Mouse (Mus musculus): Measurements from ENCODE around the gene Krtap12-1. TPM values are rescaled to one million over a fixed set of nuclear protein-coding genes. Genes with fewer than 3 reads are reported as not detected.
"Not testable (repeated sequence)": the region's sequence is repeated elsewhere in the genome, so short reads cannot be mapped to it uniquely, and the experiment has no call there.

Krtap12-1 gene
- polyA plus RNA-seq, 1 experiment from 2014 or later: not detected

DNA sequence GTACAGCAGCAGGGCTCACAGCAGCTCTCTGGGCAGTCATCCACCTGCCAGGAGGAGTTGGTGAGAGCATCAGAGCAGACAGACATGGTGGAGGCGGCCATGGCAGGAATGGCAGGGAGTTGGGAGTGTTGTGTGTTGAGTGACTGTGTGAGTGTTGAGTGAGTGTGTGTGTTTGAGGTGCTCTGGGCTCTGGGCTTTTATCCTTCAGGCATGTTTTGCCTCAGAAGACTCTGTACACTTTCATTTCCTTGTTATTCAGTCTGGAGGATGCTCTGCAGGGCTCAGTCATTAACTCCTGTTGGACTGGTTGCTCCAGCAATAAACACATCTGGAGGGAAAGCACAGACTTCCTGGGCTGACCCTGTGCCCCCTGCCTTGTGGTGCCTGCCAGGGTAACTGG lies 39.2 kb downstream of the Krtap12-1 start, which contains the start of gene Gm3233:
Gene Gm3233 (minus strand): TSS at position 101 of the 400 bp plus-strand sequence.
- WGBS: no CpG with 5 or more reads among the region's 1 CpGs
- not testable (repeated sequence) for H3K4me3 ChIP-seq (ENCODE audit: low read depth, low read length); H3K4me2 ChIP-seq (ENCODE audit: low read depth, low read length)

DNA sequence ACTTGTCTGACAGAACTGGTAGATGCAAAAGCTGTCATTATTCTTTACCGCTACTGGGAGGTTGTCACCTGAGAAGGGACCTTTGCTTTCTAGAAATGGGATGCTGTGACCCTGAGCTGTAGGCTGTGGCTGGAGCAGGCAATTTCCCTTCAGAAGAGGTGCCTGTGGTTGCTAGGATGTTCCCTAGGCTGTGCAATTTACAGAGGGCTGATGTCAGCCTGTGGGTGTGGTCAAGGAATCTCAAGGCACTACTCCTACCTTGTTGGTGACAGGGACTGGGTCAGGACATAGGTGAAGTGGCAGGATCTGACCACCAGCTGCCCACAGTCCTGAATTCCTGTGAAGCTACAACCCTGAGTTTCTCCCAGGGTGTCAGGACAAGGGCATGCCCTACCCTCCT lies 49.3 kb downstream of the Krtap12-1 start:
- ATAC-seq (ENCODE audit: low read depth): no peak
- Histone ChIP-seq H3K27ac (ENCODE audit: low read depth, low read length) (no peak overlapping the region), H3K4me3 (ENCODE audit: low read depth, low read length) (no peak overlapping the region), H3K4me1 (ENCODE audit: control insufficient read depth, insufficient read depth, low read length) (no peaks in the 10 kb centered on the region), H3K27me3 (ENCODE audit: control insufficient read depth, insufficient read depth, low read length) (no peaks in the 10 kb centered on the region), H3K4me2 (ENCODE audit: low read depth, low read length) (no peak overlapping the region), H3K36me3 (ENCODE audit: control insufficient read depth, insufficient read depth, low read length) (no peaks in the 10 kb centered on the region), H3K9me3 (ENCODE audit: control insufficient read depth, low read length) (no peaks in the 10 kb centered on the region), H3K9ac (replicated peaks; ENCODE audit: low read depth, low read length) (no peak overlapping the region)
- 85% methylated on average over 1 of the region's 1 CpGs for WGBS

More for the DNA sequence above, 39.2 kb downstream of the Krtap12-1 start, which contains the start of gene Gm3233:
- H3K9me3 ChIP-seq (ENCODE audit: control insufficient read depth, low read length); H3K27ac ChIP-seq (ENCODE audit: low read depth, low read length); ATAC-seq (ENCODE audit: low read depth); H3K27me3 ChIP-seq (ENCODE audit: control insufficient read depth, insufficient read depth, low read length); H3K9ac ChIP-seq (replicated peaks; ENCODE audit: low read depth, low read length); H3K4me1 ChIP-seq (ENCODE audit: control insufficient read depth, insufficient read depth, low read length); H3K36me3 ChIP-seq (ENCODE audit: control insufficient read depth, insufficient read depth, low read length): not testable (repeated sequence)

Other genes starting within 250 kb of the Krtap12-1 start
- gene Fam207a, start 204.8 kb upstream of the Krtap12-1 start, polyA plus RNA-seq (2014; fragmentation: Nextera tagmentation; extraction: Ambion mirVana): 39.8 and 46.5 TPM in 2 replicates
- gene Itgb2, start 190.3 kb upstream of the Krtap12-1 start, polyA plus RNA-seq (2014; fragmentation: Nextera tagmentation; extraction: Ambion mirVana): 0.44 and 1.2 TPM in 2 replicates
- gene Pttg1ip, start 138.9 kb upstream of the Krtap12-1 start, polyA plus RNA-seq (2014; fragmentation: Nextera tagmentation; extraction: Ambion mirVana): 64.2 and 82.6 TPM in 2 replicates
- gene Sumo3, start 114.5 kb upstream of the Krtap12-1 start, polyA plus RNA-seq (2014; fragmentation: Nextera tagmentation; extraction: Ambion mirVana): 214 and 240 TPM in 2 replicates
- gene Gm49325, start 114.4 kb upstream of the Krtap12-1 start, polyA plus RNA-seq (2014; fragmentation: Nextera tagmentation; extraction: Ambion mirVana): 2.7 TPM in 1 of 2 replicates, not detected in the other
- 44.0 and 57.3 TPM in 2 replicates for gene Ube2g2, start 98.3 kb upstream of the Krtap12-1 start, polyA plus RNA-seq (2014; fragmentation: Nextera tagmentation; extraction: Ambion mirVana)
- 1.4 and 1.5 TPM in 2 replicates for gene Tspear, start 34.0 kb upstream of the Krtap12-1 start, polyA plus RNA-seq (2014; fragmentation: Nextera tagmentation; extraction: Ambion mirVana)
- gene Gm19402, start 29.8 kb upstream of the Krtap12-1 start, polyA plus RNA-seq (2014; fragmentation: Nextera tagmentation; extraction: Ambion mirVana): not detected in 2 replicates
- not detected in 2 replicates for gene Gm9508, start 23.4 kb upstream of the Krtap12-1 start, polyA plus RNA-seq (2014; fragmentation: Nextera tagmentation; extraction: Ambion mirVana)
- not detected in 2 replicates for gene Gm10272, start 14.0 kb upstream of the Krtap12-1 start, polyA plus RNA-seq (2014; fragmentation: Nextera tagmentation; extraction: Ambion mirVana)
- gene Gm10024, start 9.1 kb upstream of the Krtap12-1 start, polyA plus RNA-seq (2014; fragmentation: Nextera tagmentation; extraction: Ambion mirVana): not detected in 2 replicates
- gene Gm10142, start 4.8 kb upstream of the Krtap12-1 start, polyA plus RNA-seq (2014; fragmentation: Nextera tagmentation; extraction: Ambion mirVana): not detected in 2 replicates
- not detected in 2 replicates for gene Gm10100, start 5.9 kb downstream of the Krtap12-1 start, polyA plus RNA-seq (2014; fragmentation: Nextera tagmentation; extraction: Ambion mirVana)
- gene Gm18596, start 22.0 kb downstream of the Krtap12-1 start, polyA plus RNA-seq (2014; fragmentation: Nextera tagmentation; extraction: Ambion mirVana): not detected in 2 replicates
- not detected in 2 replicates for gene Gm9736, start 30.8 kb downstream of the Krtap12-1 start, polyA plus RNA-seq (2014; fragmentation: Nextera tagmentation; extraction: Ambion mirVana)
- not detected in 2 replicates for gene Gm3233, start 39.1 kb downstream of the Krtap12-1 start, polyA plus RNA-seq (2014; fragmentation: Nextera tagmentation; extraction: Ambion mirVana)
- gene Gm3238, start 50.7 kb downstream of the Krtap12-1 start, polyA plus RNA-seq (2014; fragmentation: Nextera tagmentation; extraction: Ambion mirVana): not detected in 2 replicates
- not detected in 2 replicates for gene Gm7138, start 56.3 kb downstream of the Krtap12-1 start, polyA plus RNA-seq (2014; fragmentation: Nextera tagmentation; extraction: Ambion mirVana)
- gene Gm3250, start 61.9 kb downstream of the Krtap12-1 start, polyA plus RNA-seq (2014; fragmentation: Nextera tagmentation; extraction: Ambion mirVana): not detected in 2 replicates
- not detected in 2 replicates for gene Gm7137, start 67.6 kb downstream of the Krtap12-1 start, polyA plus RNA-seq (2014; fragmentation: Nextera tagmentation; extraction: Ambion mirVana)
- not detected in 2 replicates for gene Gm9639, start 74.5 kb downstream of the Krtap12-1 start, polyA plus RNA-seq (2014; fragmentation: Nextera tagmentation; extraction: Ambion mirVana)
- not detected in 2 replicates for gene Gm19668, start 78.5 kb downstream of the Krtap12-1 start, polyA plus RNA-seq (2014; fragmentation: Nextera tagmentation; extraction: Ambion mirVana)
- gene Gm9507, start 91.2 kb downstream of the Krtap12-1 start, polyA plus RNA-seq (2014; fragmentation: Nextera tagmentation; extraction: Ambion mirVana): not detected in 2 replicates
- gene Gm2696, start 94.1 kb downstream of the Krtap12-1 start, polyA plus RNA-seq (2014; fragmentation: Nextera tagmentation; extraction: Ambion mirVana): not detected in 2 replicates
- gene Krtap10-4, start 106.5 kb downstream of the Krtap12-1 start, polyA plus RNA-seq (2014; fragmentation: Nextera tagmentation; extraction: Ambion mirVana): not detected in 2 replicates
- not detected in 2 replicates for gene Krtap10-10, start 115.3 kb downstream of the Krtap12-1 start, polyA plus RNA-seq (2014; fragmentation: Nextera tagmentation; extraction: Ambion mirVana)
- gene Gm36176, start 126.2 kb downstream of the Krtap12-1 start, polyA plus RNA-seq (2014; fragmentation: Nextera tagmentation; extraction: Ambion mirVana): not detected in 2 replicates
- gene Gm10318, start 132.3 kb downstream of the Krtap12-1 start, polyA plus RNA-seq (2014; fragmentation: Nextera tagmentation; extraction: Ambion mirVana): 0.30 TPM in 1 of 2 replicates, not detected in the other
- not detected in 2 replicates for gene Gm3285, start 141.4 kb downstream of the Krtap12-1 start, polyA plus RNA-seq (2014; fragmentation: Nextera tagmentation; extraction: Ambion mirVana)
- 17.4 and 20.6 TPM in 2 replicates for gene Lrrc3, start 181.9 kb downstream of the Krtap12-1 start, polyA plus RNA-seq (2014; fragmentation: Nextera tagmentation; extraction: Ambion mirVana)
- gene Trpm2, start 250.0 kb downstream of the Krtap12-1 start, polyA plus RNA-seq (2014; fragmentation: Nextera tagmentation; extraction: Ambion mirVana): 6.0 and 9.2 TPM in 2 replicates

Measured in neural tube, embryonic 14.5 days (tissue).